Mouse (Mus musculus) olfactory bulb, adult 2 months (tissue): ENCODE results near the gene Orm2.

Experiments
- CTCF ChIP-seq: fragments of 200-500 bp; IDR thresholded peaks from 2 replicates; pipeline ENCODE4 v1.5.1; 2012; ENCODE audit warnings: low read depth, mild to moderate bottlenecking, low read length, moderate library complexity; ENCODE audit not compliant: insufficient read depth
- POLR2A ChIP-seq: fragments of 200-500 bp; IDR thresholded peaks from 2 replicates; pipeline ENCODE4 v1.6.1; 2012; ENCODE audit warnings: mild to moderate bottlenecking, low read depth, low read length, moderate library complexity; ENCODE audit not compliant: insufficient read depth

- TF ChIP-seq CTCF (no peak), POLR2A (no peak)
These were observed 21.2 kb downstream of the Orm2 start for GRCm38 (mm10) chr4:63383474-63383873.
